Mouse (Mus musculus) kidney, adult 2 months (tissue): ENCODE measurements around the gene Hoxa5. TPM values are rescaled to one million over a fixed set of nuclear protein-coding genes. Genes with fewer than 3 reads are reported as not detected.

Experiments used
- DNase-seq: peaks from one replicate; pipeline ENCODE4 v3.0.0; 2021
- H3K27ac ChIP-seq: fragments of 200-500 bp; 2 replicates; pipeline ENCODE4 v1.5.1; 2012; ENCODE audit warnings: low read depth, low read length, control low read depth, inconsistent platforms; ENCODE audit not compliant: insufficient read depth
- H3K27me3 ChIP-seq: fragments of 200-500 bp; replicated peaks from 2 replicates; pipeline ENCODE4 v1.6.1; 2012; ENCODE audit warnings: mild to moderate bottlenecking, moderate library complexity, low read length, inconsistent platforms; ENCODE audit not compliant: control insufficient read depth, insufficient read depth
- H3K36me3 ChIP-seq: fragments of 200-500 bp; 2 replicates; pipeline ENCODE4 v1.6.1; 2012; ENCODE audit warnings: mild to moderate bottlenecking, moderate library complexity, low read length, inconsistent platforms; ENCODE audit not compliant: control insufficient read depth, insufficient read depth
- H3K4me1 ChIP-seq: fragments of 200-500 bp; 2 replicates; pipeline ENCODE4 v1.6.1; 2011; ENCODE audit warnings: low read length; ENCODE audit not compliant: control insufficient read depth, insufficient read depth
- H3K4me3 ChIP-seq: fragments of 200-500 bp; 2 replicates; pipeline ENCODE4 v1.5.1; 2011; ENCODE audit warnings: mild to moderate bottlenecking, low read depth, low read length, control low read depth; ENCODE audit not compliant: insufficient read depth
- CTCF ChIP-seq: fragments of 200-500 bp; conservative IDR thresholded peaks from 2 replicates; pipeline ENCODE4 v1.5.1; 2011; ENCODE audit warnings: low read depth, mild to moderate bottlenecking, control low read depth, low read length, moderate library complexity, mixed read lengths; ENCODE audit not compliant: insufficient read depth, insufficient read length
- POLR2A ChIP-seq: fragments of 200-500 bp; IDR thresholded peaks from one replicate; pipeline ENCODE4 v1.6.1; 2011; ENCODE audit warnings: low read depth, low read length, control low read depth
- WGBS: fragments of 180-500 bp; shearing (Covaris S2); methylation state at CpG from one replicate; pipeline ENCODE4 v1.1.7; 2018; 5-methylcytosine and 5-hydroxymethylcytosine counted together
- polyA plus RNA-seq: library from polyadenylated mRNA; depleted of rRNA; stranded (reverse); fragments of >200 nt; gene quantifications from 2 replicates; pipeline ENCODE4 v1.2.3, GENCODE M21; 2012

Hoxa5 gene
- polyA plus RNA-seq, 1 experiment = 6.9 TPM

GRCm38 (mm10) chr6:52164626-52165440 is 39.6 kb downstream of the Hoxa5 start, which contains the start of gene Hoxa2:
Gene Hoxa2, minus strand, starts transcription at chr6:52164831.
- Histone ChIP-seq H3K36me3 (no peaks in the 10 kb centered on the region; the same call in 1 of the 2 replicates), H3K4me1 (peaks cover 7% of the 10 kb centered on the region; the same call in 1 of the 2 replicates), H3K27ac (no peak within 1 kb of the TSS; the same call in 1 of the 2 replicates), H3K4me3 (peak within 1 kb of the TSS; percentile 43), H3K27me3 (no peaks in the 10 kb centered on the region)
- no peak for DNase-seq
- 26% methylated on average over 25 of the region's 25 CpGs for WGBS
- TF ChIP-seq POLR2A (no peak), CTCF (no peak)

- no peak for DNase-seq
- H3K36me3 ChIP-seq = no peaks in the 10 kb centered on the region; the same call in 1 of the 2 replicates
- 12% methylated on average over 39 of the region's 39 CpGs for WGBS
- no peak for TF ChIP-seq POLR2A
- no peak for TF ChIP-seq CTCF
- H3K4me3 ChIP-seq = peak overlapping the region; percentile 43
- H3K27ac ChIP-seq = no peak overlapping the region; the same call in 1 of the 2 replicates
- no peaks in the 10 kb centered on the region for H3K27me3 ChIP-seq
- peaks cover 7% of the 10 kb centered on the region; the same call in 1 of the 2 replicates for H3K4me1 ChIP-seq
Measured at GRCm38 (mm10) chr6:52164051-52164625, 40.2 kb downstream of the Hoxa5 start.

- H3K4me1 ChIP-seq = peaks cover 7% of the 10 kb centered on the region; the same call in 1 of the 2 replicates
- H3K27me3 ChIP-seq = no peaks in the 10 kb centered on the region
- no peak for DNase-seq
- no peak overlapping the region for H3K27ac ChIP-seq
- no peak overlapping the region for H3K4me3 ChIP-seq
- WGBS = 68% methylated on average over 17 of the region's 17 CpGs
- TF ChIP-seq POLR2A (no peak), CTCF (no peak)
- no peaks in the 10 kb centered on the region; the same call in 1 of the 2 replicates for H3K36me3 ChIP-seq
Measured at GRCm38 (mm10) chr6:52163366-52164031, 40.9 kb downstream of the Hoxa5 start.

- Histone ChIP-seq H3K4me3 (no peak overlapping the region), H3K36me3 (no peaks in the 10 kb centered on the region; the same call in 1 of the 2 replicates), H3K4me1 (peaks cover 7% of the 10 kb centered on the region; the same call in 1 of the 2 replicates), H3K27ac (no peak overlapping the region), H3K27me3 (no peaks in the 10 kb centered on the region)
- WGBS = 79% methylated on average over 14 of the region's 14 CpGs
- TF ChIP-seq CTCF (no peak), POLR2A (no peak)
- DNase-seq = no peak
Measured at GRCm38 (mm10) chr6:52162611-52163365, 41.6 kb downstream of the Hoxa5 start.

- Histone ChIP-seq H3K4me1 (peaks cover 7% of the 10 kb centered on the region; the same call in 1 of the 2 replicates), H3K27me3 (no peaks in the 10 kb centered on the region), H3K27ac (no peak overlapping the region), H3K36me3 (no peaks in the 10 kb centered on the region), H3K4me3 (no peak overlapping the region)
- no peak for DNase-seq
- 39% methylated on average over 1 of the region's 1 CpGs for WGBS
- TF ChIP-seq CTCF = no peak
- no peak for TF ChIP-seq POLR2A
Measured at GRCm38 (mm10) chr6:52162093-52162380, 42.4 kb downstream of the Hoxa5 start.

GRCm38 (mm10) chr6:52161336-52162092 is 42.9 kb downstream of the Hoxa5 start:
- no peak for TF ChIP-seq CTCF
- no peak for TF ChIP-seq POLR2A
- Histone ChIP-seq H3K4me1 (peaks cover 7% of the 10 kb centered on the region; the same call in 1 of the 2 replicates), H3K36me3 (no peaks in the 10 kb centered on the region), H3K27ac (no peak overlapping the region), H3K27me3 (no peaks in the 10 kb centered on the region), H3K4me3 (no peak overlapping the region)
- WGBS = 33% methylated on average over 8 of the region's 8 CpGs
- no peak for DNase-seq
